Mouse (Mus musculus) hindlimb bud, embryonic 11.5 days (tissue): ENCODE measurements around the gene Sgo2b.
"Not testable (repeated sequence)": the region's sequence is repeated elsewhere in the genome, so short reads cannot be mapped to it uniquely, and the experiment has no call there.

ENCODE experiments used
- DNase-seq: peaks from one replicate; pipeline ENCODE4 v3.0.0-alpha.2; 2012; ENCODE audit warnings: low read depth, low spot score; ENCODE audit errors: extremely low spot score

Sgo2b gene

DNA sequence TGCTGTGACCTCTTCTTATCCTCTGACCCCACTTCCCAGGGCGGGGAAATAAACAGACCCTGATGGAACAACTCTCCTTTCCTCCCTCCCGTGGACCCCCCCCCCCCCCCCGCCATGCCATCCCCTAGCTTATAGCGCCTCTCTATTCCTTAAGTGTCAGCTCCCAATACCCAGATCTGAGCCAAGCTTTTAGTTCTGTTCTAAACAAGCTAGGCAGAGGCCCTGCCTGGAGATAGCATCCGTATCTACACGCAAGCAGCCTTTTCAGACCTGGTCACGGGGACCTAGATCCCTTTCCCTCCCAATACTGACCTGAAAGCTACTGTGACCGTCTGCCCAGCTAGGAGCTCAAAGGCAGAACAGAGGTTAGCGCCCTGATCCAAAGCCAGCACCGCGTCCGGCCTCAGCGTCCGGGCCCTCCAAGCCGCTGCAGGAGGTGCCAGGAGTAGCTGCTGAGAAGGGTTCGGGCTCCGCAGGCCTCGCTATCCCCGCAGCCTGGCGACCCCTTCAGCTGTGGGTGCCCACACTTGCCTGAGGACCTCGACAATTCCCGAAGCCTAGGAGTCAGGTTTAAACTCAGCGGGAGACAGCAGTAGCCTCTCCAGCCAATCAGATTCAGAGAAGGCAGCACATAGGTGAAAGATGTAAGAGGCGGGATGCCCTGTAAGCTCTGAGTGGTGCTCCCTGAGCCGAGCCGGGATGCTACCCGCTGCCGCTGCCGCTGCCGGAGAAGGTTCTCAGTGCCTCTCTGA lies at the start of gene Sgo2b:
Sgo2b (minus strand) TSS at position 623 of the 752 bp plus-strand sequence.
- no peak for DNase-seq

DNA sequence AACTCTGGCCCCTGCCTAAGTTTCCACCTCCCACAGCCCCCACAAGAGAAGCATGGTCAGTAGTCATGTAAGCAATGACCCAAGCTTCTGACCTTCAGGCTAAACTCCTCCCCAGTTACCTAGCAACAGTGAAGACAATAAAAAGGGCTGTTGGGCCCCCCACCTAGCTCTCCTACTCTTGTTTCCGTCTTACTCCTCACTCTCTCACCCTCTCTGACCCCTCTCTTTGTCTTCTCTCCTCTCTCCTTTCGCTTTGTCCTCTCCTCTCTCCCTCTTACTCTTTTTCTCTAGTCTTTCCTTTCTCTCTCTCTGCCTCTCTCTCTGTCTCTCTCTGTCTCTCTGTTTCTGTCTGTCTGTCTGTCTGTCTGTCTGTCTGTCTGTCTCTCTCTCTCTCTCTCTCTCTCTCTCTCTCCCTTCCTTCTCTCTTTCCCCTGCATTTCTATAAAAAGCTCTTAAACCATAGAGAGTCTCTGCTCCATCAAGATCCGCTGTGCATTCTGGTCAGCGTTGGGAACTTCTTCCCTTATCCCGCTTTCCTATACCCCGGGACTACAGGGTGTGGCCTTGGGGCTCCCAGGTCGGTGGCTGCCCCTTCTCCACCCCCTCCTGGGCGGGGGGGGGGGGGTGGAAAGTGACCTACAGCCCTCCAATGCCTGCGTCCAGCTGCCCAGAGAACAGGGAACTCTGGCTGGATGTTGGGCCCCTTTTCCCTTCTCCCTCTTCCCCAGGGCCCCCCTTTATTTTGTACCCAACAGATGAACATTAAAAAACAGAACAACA lies 18.8 kb upstream of the Sgo2b start:
- not testable (repeated sequence) for DNase-seq

DNA sequence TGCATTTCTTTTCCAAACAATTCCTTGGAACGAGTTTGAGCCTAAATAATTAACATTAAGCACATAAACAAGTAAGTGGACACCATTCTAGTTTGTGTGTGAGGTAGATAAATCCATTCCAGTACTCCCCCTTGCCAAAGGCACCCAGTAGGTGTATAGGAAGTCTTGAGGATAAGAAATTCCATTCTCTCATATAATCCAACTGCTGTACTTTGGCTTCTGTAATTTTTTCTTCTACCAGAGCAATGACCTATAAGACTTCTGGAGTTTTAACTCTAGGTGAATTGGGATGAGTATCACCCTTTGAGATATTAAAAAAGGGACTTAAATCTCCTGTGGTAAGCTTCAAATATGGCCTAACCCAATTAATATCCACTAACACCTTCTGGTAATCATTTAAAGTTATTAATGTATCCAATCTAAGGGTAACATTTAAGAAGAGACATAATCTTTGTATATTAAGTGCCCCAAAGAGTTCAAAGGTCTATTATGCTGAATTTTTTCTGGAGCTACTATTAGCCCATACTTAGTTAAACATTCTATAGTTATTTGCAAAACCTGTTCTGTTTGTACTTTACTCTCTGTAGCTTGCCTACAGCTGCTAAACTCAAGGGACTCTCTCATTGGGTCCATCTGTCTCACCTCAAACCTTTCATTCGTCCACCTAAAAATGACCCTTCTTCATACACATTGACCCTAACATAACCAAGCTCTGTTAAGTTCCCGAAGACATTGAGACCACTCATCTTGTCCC lies 9.2 kb upstream of the Sgo2b start:
- DNase-seq: no peak

DNA sequence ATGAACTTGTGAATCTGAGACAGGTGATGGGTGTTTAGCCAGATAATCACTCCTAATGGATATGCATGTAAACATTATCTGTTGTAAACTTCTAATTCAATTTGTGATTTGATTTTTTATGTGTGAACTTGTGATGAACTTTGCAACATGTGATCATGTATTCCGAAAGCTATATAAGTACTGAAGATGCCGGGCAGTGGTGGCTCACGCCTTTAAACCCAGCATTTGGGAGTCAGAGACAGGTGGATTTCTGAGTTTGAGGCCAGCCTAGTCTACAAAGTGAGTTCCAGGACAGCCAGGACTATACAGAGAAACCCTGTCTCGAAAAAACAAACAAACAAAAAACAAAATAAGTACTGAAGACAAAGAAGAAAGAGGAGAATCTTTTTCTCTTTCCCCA lies 1.8 kb upstream of the Sgo2b start:
- DNase-seq: not testable (repeated sequence)

DNA sequence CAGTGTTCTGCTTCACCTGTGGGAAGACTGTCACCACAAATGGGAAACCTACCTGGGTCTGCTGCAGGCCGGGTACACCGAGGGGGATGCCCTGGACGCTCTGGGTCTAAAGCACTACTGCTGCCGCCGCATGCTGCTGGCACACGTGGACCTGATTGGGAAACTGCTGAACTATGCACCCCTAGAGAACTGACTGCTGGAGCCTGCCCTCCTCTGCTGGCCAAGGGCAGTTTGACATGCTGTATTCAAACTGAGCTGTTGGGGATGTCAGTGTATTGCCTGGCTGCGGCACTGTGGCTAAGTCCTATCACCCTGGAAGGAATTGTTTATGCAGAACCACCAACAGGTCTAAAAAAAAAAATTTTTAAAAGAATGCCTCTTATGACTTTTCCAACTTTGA lies 18.9 kb downstream of the Sgo2b start:
- no peak for DNase-seq

DNA sequence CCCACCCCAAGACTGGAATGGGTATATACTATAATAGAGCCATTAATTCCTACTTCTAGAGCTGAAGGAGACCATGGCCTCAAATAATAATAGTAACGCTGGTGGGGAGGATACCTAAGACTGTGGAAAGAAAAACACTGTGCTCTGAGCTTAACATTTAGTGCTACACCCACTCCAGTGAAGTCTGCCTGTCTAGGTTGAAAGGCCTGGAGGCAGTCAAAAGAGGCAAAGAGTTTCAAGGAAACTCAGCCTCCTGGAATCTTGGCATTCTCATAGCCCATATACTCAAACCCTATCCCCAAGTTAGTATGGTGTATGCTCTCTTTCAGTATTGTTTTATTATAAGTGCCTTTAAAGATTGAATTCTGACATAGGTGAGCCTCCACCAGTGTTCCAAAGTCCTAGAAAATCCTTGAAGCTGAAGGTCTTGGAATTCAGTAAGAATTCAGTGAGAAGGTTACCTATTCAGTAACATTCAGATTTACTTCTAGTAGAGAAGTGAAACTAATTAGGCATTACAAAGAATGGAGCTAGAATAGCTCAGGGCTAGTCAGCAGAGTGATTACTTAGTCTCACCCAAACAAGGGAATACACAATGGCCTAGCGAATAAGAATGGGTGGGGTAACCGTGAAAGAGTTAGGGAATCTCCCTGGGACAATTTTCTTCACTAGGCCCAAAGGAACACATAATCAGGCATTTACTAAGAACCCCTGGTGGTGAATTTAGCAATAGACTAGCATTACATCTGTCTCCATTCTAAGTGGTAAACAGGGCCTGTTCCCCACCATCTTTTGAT lies 22.5 kb downstream of the Sgo2b start:
- no peak for DNase-seq

DNA sequence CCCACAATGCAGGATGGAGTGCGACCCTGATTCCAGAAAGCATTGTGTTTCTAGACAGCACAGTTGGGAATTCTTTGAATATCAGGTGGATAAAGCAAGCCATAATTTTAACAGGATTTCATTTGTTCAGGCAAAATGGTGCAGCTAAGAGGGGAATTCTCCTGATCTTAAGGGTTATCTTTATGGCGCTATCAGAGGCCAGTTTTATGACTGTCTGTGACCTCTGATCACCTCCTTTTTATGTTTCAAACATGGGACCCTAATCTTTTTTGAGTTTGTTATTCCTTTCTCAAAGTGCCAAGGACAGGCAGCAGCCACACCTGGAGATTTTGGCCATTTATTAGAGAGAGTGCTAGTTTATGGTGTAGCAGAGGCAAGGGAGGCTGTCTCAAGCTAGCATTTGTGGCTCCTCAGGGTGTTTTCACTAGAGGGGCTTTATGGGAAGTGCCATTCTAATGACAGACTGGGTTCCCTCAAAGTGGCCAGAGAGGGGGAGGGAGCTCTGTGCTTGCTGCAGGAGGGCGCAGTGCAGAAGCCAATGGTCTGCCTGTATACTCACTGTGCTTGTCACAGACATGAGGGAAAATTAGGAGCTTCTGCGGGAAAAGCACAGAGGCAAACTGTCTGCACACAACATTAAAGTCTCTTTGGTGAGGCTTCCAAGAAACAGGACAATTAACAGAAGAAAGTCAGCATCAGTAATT lies 30.6 kb downstream of the Sgo2b start:
- DNase-seq: no peak

DNA sequence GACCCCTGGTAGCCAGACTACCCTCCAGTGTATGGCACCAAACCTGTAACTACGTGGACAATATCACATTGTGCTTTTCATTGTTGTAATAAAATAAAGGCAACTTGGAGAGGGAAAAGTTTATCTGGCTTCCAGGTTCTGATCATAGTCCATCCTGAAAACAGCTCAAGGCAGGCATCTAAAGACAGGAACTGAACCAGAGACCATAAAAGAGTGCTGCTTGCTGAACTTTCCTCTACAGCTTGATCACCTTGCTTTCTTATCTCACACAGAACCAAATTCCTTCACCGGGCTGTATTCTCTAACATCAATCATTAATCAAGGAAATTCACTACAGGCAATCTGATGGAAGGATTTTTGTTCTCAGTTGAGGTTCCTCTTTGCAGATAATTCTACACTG lies 57.0 kb downstream of the Sgo2b start:
- DNase-seq: no peak

DNA sequence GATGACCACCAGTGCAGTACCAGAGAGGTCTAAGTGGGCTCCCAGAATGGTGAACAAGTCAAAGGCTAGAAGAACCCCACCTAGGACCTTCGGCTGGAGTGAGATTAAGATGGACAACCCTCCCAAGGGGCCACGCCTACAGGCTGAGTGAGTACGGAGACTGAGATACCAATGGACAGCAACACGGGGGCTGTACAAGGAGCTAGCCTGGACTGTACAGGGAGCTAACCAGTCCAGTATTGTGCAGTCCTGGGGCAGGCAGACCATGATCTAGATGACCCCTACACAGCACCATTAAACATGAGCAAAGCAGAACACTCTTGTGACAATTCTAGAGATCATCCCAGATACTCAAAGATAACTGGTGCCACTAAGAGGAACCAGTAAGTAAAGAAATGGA lies 73.7 kb downstream of the Sgo2b start:
- no peak for DNase-seq

DNA sequence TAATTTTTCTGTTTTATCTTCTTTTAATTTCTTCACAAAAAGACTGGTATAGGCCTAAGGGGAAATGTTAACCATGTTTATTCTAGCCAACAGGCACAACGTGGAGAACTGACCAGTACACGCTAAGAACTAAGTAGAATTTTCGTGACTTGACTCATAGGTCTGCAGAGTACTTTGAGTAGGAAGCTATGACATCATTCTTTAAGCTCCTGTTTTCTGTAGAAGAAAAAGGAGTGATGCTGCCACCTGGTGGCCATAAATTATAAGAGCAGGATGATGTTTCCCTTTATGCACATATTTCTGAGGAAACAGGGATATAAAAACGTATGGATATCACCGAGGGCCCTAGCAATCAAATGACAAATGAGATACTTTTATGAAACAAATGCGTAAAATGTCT lies 74.7 kb downstream of the Sgo2b start:
- DNase-seq: peak; percentile 60

DNA sequence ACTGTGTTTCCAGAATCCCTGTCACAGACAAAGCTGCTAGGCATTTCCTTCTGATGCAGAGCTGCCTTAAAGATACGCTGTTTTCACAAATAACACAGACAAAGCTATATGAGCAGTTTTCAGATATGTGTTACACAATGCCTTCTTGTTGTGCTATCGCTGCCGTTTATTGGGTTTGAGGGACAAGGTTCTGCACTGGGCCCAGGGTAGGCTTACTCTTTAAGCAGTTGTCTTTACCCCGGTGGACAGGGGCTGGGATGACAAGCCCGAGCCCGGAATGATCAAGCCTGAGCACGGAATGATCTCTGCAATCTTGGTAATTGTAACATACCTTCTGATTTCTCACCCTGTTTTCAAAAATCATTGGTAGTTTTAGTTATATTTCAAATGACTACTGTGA lies 75.1 kb downstream of the Sgo2b start:
- no peak for DNase-seq
